Mouse (Mus musculus) thymus, adult 18-20 months (tissue): ENCODE results near the gene Trim63.
A peak's percentile ranks its signal among the peaks of the same experiment; 100 is the strongest.

Experiments
- DNase-seq, 2 experiments: peaks; one replicate each; pipeline ENCODE4 v3.0.0; 2022; ENCODE audit warnings: mixed read lengths in 2 of 2

Trim63 gene

GRCm38 (mm10) chr4:134343071-134344031 is 28.4 kb downstream of the Trim63 start, which contains the start of gene Slc30a2:
Slc30a2 (plus strand) TSS chr4:134343181.
- DNase-seq: no peak

- no peak for DNase-seq
Observed at GRCm38 (mm10) chr4:134344620-134345019, 29.7 kb downstream of the Trim63 start.

GRCm38 (mm10) chr4:134345802-134346201 is 30.9 kb downstream of the Trim63 start:
- DNase-seq: no peak

GRCm38 (mm10) chr4:134348078-134348477 is 33.2 kb downstream of the Trim63 start:
- DNase-seq: no peak

GRCm38 (mm10) chr4:134348545-134348944 is 33.6 kb downstream of the Trim63 start:
- no peak for DNase-seq

- DNase-seq: no peak
Observed at GRCm38 (mm10) chr4:134349829-134350228, 34.9 kb downstream of the Trim63 start.

GRCm38 (mm10) chr4:134350641-134351040 is 35.7 kb downstream of the Trim63 start:
- DNase-seq: no peak

GRCm38 (mm10) chr4:134351329-134352260 is 36.7 kb downstream of the Trim63 start:
- no peak for DNase-seq

- DNase-seq: no peak
Observed at GRCm38 (mm10) chr4:134352261-134352707, 37.4 kb downstream of the Trim63 start.

GRCm38 (mm10) chr4:134352929-134353328 is 38.0 kb downstream of the Trim63 start:
- no peak for DNase-seq

- DNase-seq: no peak
Observed at GRCm38 (mm10) chr4:134353527-134354409, 38.8 kb downstream of the Trim63 start.

- no peak for DNase-seq
Observed at GRCm38 (mm10) chr4:134355841-134356452, 41.0 kb downstream of the Trim63 start.

GRCm38 (mm10) chr4:134356591-134357460 is 41.9 kb downstream of the Trim63 start:
- no peak for DNase-seq

- DNase-seq: no peak
Observed at GRCm38 (mm10) chr4:134357461-134357771, 42.5 kb downstream of the Trim63 start.

- no peak for DNase-seq
Observed at GRCm38 (mm10) chr4:134359649-134360048, 44.7 kb downstream of the Trim63 start.

GRCm38 (mm10) chr4:134361215-134361614 is 46.3 kb downstream of the Trim63 start:
- DNase-seq: no peak

GRCm38 (mm10) chr4:134362124-134362523 is 47.2 kb downstream of the Trim63 start:
- DNase-seq: no peak

- DNase-seq: peak; percentile 59 to 74
Observed at GRCm38 (mm10) chr4:134362586-134362985, 47.7 kb downstream of the Trim63 start.

GRCm38 (mm10) chr4:134365280-134365679 is 50.4 kb downstream of the Trim63 start:
- DNase-seq: no peak

GRCm38 (mm10) chr4:134370649-134371221 is 55.8 kb downstream of the Trim63 start:
- DNase-seq: no peak
